Mouse (Mus musculus) lung, adult 18-20 months (tissue): ENCODE results near the gene Serpinb9c.
"Not testable (repeated sequence)": the region's sequence is repeated elsewhere in the genome, so short reads cannot be mapped to it uniquely, and the experiment has no call there.

Experiments
- DNase-seq, 2 experiments: peaks; one replicate each; pipeline ENCODE4 v3.0.0; 2022; ENCODE audit warnings: mixed read lengths in 2 of 2

The Serpinb9c gene

DNA sequence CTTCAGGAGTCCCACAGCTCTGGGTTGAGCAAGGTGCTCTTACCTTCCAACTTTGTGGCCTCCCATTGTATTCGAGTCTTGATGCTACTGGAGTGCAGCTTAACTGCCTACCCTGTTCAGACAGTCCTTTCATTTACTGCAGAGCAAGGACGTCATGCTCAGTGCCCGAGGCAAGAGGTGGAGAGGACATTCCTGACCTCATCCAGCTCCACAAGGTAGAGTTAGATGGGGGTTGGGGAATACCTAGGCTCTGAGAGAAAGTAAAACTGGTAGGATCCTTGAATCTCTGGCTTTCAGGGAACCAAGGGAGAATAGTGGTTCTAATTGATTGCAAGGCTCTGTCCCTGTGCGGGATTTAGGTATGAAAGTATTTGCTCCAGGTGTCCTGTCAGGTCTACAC is at the start of gene Serpinb9c:
Gene Serpinb9c (minus strand): TSS at position 101 of the 400 bp plus-strand sequence.
- no peak for DNase-seq

DNA sequence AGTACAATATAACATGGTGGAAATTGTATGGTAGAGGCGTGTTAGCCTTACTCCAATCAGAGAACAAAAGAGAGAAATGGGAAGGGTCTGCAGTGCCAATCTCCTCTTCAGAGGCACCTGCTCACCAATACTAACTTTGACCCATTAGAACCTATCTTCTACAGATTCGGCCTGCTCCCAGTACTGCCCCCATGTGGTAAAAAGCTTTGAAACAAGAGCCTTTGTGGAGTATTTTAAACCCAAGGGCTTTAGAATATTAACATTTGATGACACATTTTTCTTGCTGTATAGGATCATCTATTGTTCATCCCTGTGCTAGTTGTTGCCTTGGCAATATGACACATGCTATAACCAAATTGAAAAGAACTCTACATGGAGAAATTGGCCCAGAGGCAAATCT is 40.2 kb upstream of the Serpinb9c start:
- no peak for DNase-seq

DNA sequence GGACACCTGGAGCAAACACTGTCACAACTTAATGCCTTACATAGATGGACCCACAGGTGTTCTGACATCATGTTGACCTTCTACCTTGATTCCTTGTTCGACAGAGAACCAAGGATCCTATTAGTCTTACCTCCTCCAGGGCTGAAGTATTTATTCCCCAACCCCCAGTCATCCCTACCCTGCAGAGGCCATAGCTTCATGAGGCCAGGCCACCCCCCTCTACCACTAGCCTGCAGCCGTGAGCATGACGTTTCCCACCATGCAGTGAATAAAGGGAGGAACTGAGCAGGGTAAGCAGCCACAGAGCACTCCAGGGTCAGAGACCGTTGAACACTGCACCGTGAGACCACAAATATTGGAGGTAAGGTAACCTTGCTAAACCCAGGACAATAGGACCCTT is 33.1 kb upstream of the Serpinb9c start, which contains the start of gene Serpinb9d:
Gene Serpinb9d (plus strand): TSS at position 301 of the 400 bp plus-strand sequence.
- no peak for DNase-seq

DNA sequence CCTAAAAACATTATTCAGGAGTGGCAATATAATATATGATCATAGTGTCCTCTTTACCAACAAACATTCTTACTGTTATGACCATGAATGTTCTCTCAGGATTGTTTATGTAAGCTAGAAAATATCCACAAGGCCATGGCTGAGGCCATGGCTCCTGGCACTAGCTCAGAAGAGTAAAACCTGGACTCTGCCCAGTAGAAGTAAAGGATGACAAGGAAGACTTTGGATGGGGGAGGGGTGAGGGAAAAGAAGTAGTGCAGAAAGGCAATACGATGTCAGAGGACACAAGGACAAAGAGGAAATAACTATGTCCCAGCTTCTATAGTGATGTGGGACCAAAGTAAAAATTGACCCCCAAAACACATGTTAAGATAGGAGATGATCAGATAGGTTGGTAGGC is 30.9 kb upstream of the Serpinb9c start:
- not testable (repeated sequence) for DNase-seq

DNA sequence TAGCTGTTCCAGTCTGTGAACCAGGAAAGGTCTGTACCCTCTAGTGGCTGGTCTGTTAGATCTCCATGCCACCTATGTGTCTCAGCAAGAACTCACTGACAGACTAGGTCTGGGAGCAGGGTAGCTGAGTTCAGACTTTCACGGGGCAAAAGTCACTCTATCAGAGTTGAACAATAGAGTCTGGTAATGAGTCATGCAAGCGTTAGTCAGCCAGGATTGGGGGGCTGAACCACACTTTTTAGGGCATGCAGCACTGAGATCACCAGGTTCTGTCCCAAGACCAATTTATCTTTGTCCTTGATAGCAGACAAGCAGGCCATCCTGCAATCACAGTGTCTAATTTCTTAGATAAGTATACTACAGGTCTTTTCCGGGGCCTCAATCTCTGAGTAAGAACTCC is 18.1 kb downstream of the Serpinb9c start:
- no peak for DNase-seq

DNA sequence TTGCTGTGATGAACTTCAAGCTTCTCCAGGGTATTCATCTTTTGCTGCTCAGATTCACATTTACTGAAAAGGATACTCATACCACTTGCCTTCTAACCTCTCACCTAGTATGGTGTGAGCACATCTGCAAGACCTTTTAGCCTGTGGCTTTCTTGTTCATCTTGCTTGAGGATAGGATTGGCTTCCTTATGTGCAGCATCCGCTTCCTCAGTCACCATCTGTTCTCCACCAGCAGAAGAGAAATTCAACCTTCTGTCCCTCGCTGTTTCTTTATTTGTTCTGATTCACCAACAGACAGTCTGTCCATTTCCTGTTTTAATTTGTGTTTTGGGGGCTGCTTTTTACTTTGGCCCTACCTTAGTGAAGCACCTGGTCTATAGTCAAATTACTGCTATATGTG is 21.8 kb downstream of the Serpinb9c start:
- DNase-seq = no peak

DNA sequence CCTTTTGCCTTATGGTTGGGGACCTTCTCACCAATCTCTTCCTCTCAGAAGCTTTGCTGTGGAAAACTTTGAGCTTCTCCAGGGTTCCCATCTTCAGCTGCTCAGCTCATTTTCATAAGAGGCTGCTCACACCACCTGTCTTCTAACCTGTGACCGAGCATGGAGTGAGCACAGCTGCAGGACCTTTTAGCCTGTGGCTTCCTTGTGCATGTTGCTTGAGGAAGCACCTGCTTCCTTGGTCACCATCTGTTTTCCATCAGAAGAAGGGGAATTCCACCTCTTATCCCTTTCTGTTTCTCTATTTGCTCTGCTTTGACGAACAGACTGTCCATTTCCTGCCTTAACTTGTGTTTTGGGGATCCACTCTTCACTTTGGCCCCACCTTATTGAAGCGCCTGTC is 46.5 kb downstream of the Serpinb9c start:
- no peak for DNase-seq

DNA sequence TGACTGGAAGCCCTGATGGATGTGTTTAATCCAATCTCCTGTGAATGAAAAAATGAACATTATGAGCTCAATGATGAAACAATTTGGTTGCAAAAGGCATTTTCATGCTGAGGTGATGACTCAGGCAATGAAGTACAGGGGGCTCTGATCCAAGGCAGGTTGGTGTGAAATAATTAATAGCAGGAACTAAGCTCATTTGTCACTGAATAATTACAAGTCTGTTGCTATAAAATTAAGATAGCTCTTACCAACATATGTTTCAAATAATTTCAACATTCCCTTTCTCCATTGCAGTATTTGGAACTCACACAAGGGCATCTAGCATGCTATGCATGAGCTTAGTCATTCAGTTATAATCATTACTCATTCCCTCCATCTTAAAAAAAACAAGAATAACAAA is 53.9 kb downstream of the Serpinb9c start:
- no peak for DNase-seq
